In genomic region chr10:77902894-77903715, GRCm38 (mm10) we compare ENCODE assay signal across 8 mouse cellular contexts. TPM values are rescaled to one million over a fixed set of nuclear protein-coding genes. Genes with fewer than 3 reads are reported as not detected.
DNase-seq lines count a peak whose midpoint lies in the region; ATAC-seq and TF ChIP-seq lines count a peak whose summit lies in the region.

No protein-coding gene starts in this region.

- H3K36me3 ChIP-seq in limb, embryonic 14.5 days (ENCODE audit: control insufficient read depth, insufficient read depth, low read length), result no peaks in the 10 kb centered on the region
- H3K36me3 ChIP-seq in midbrain, embryonic 14.5 days (ENCODE audit: control insufficient read depth, insufficient read depth, low read length), result no peaks in the 10 kb centered on the region

- peak overlapping the region; percentile 63 for H3K4me3 ChIP-seq in limb, embryonic 14.5 days (replicated peaks; ENCODE audit: low read length)
- peak overlapping the region; percentile 56 for H3K4me3 ChIP-seq in midbrain, embryonic 14.5 days (replicated peaks; ENCODE audit: low read depth, low read length)

- no peaks in the 10 kb centered on the region; the same call in 1 of the 2 replicates for H3K9me3 ChIP-seq in limb, embryonic 14.5 days (ENCODE audit: control insufficient read depth, low read length)
- no peaks in the 10 kb centered on the region for H3K9me3 ChIP-seq in midbrain, embryonic 14.5 days (ENCODE audit: control insufficient read depth, low read length)

- no peak overlapping the region for H3K9ac ChIP-seq in limb, embryonic 14.5 days (ENCODE audit: low read depth, low read length, severe bottlenecking)
- H3K9ac ChIP-seq in midbrain, embryonic 14.5 days (replicated peaks; ENCODE audit: low read length), result peak overlapping the region; percentile 64

- TF ChIP-seq POLR2A in limb, embryonic 14.5 days (IDR thresholded peaks at IDR 0.05; ENCODE audit: borderline replicate concordance, extremely low read depth, insufficient read depth, insufficient read length), result no peak

- H3K27ac ChIP-seq in limb, embryonic 14.5 days (replicated peaks; ENCODE audit: low read depth, low read length), result no peak overlapping the region
- peak overlapping the region; percentile 66 for H3K27ac ChIP-seq in midbrain, embryonic 14.5 days (replicated peaks; ENCODE audit: low read depth, low read length)

- no peaks in the 10 kb centered on the region for H3K27me3 ChIP-seq in limb, embryonic 14.5 days (ENCODE audit: control insufficient read depth, insufficient read depth, low read length)
- H3K27me3 ChIP-seq in midbrain, embryonic 14.5 days (ENCODE audit: control insufficient read depth, insufficient read depth, low read length), result no peaks in the 10 kb centered on the region

- 0 out of 2 replicates have a peak, but pooled peaks cover 6% of the 10 kb centered on the region for H3K4me1 ChIP-seq in limb, embryonic 14.5 days (ENCODE audit: control insufficient read depth, insufficient read depth, low read length)
- H3K4me1 ChIP-seq in midbrain, embryonic 14.5 days (ENCODE audit: control insufficient read depth, insufficient read depth, low read length), result 0 out of 2 replicates have a peak, but pooled peaks cover 4% of the 10 kb centered on the region

- 10% methylated on average over 31 of the region's 35 CpGs for WGBS in limb, embryonic 14.5 days
- 5% methylated on average over 35 of the region's 35 CpGs for WGBS in midbrain, embryonic 14.5 days

- peak; percentile 60 for ATAC-seq in limb, embryonic 14.5 days (ENCODE audit: low FRiP score, low read depth)
- peak; percentile 90 for ATAC-seq in midbrain, embryonic 14.5 days (ENCODE audit: low FRiP score, low TSS enrichment)

- peak; percentile 43 for DNase-seq in kidney, adult 11 months
- DNase-seq in kidney, adult 18-20 months, result no peak
- DNase-seq in cerebellum, adult 9-11 months, result peak; percentile 25
- peak; percentile 52 for DNase-seq in forelimb bud, embryonic 11.5 days (ENCODE audit: low read depth, low spot score)
- peak; percentile 64 for DNase-seq in kidney, adult 9 months
- peak; percentile 53 for DNase-seq in limb, embryonic 14.5 days (ENCODE audit: low spot score)
- peak; percentile 88 for DNase-seq in midbrain, embryonic 14.5 days
- DNase-seq in testis, postnatal 10 days (ENCODE audit: low spot score), result peak; percentile 71

- H3K4me2 ChIP-seq in limb, embryonic 14.5 days (replicated peaks; ENCODE audit: low read depth, low read length, severe bottlenecking), result peak overlapping the region; percentile 75
- peak overlapping the region; percentile 73 for H3K4me2 ChIP-seq in midbrain, embryonic 14.5 days (ENCODE audit: low read length)

RNA-seq across cellular contexts. Expression of gene Lrrc3, which starts 0.8 kb away (rescaled TPM):
- polyA plus RNA-seq in limb, embryonic 14.5 days (2012; rRNA removed), result 3.6 and 4.8 TPM in 2 replicates
- polyA plus RNA-seq in limb, embryonic 14.5 days (2014; fragmentation: Nextera tagmentation; extraction: Ambion mirVana), result 3.4 and 3.6 TPM in 2 replicates
- 14.3 and 15.7 TPM in 2 replicates for polyA plus RNA-seq in midbrain, embryonic 14.5 days (2014; fragmentation: Nextera tagmentation; extraction: Ambion mirVana)

RNA-seq across cellular contexts. Expression of gene Gm3285, which starts 41.3 kb away (rescaled TPM):
- polyA plus RNA-seq in limb, embryonic 14.5 days (2012; rRNA removed), result 0.06 and 0.10 TPM in 2 replicates
- polyA plus RNA-seq in limb, embryonic 14.5 days (2014; fragmentation: Nextera tagmentation; extraction: Ambion mirVana), result not detected in 2 replicates
- not detected in 2 replicates for polyA plus RNA-seq in midbrain, embryonic 14.5 days (2014; fragmentation: Nextera tagmentation; extraction: Ambion mirVana)

RNA-seq across cellular contexts. Expression of gene Gm10318, which starts 50.4 kb away (rescaled TPM):
- polyA plus RNA-seq in limb, embryonic 14.5 days (2012; rRNA removed), result 0.13 TPM in 1 of 2 replicates, not detected in the other
- not detected in 2 replicates for polyA plus RNA-seq in limb, embryonic 14.5 days (2014; fragmentation: Nextera tagmentation; extraction: Ambion mirVana)
- polyA plus RNA-seq in midbrain, embryonic 14.5 days (2014; fragmentation: Nextera tagmentation; extraction: Ambion mirVana), result not detected in 2 replicates

RNA-seq across cellular contexts. Expression of gene Gm36176, which starts 56.5 kb away (rescaled TPM):
- not detected in 2 replicates for polyA plus RNA-seq in limb, embryonic 14.5 days (2012; rRNA removed)
- polyA plus RNA-seq in limb, embryonic 14.5 days (2014; fragmentation: Nextera tagmentation; extraction: Ambion mirVana), result not detected in 2 replicates
- polyA plus RNA-seq in midbrain, embryonic 14.5 days (2014; fragmentation: Nextera tagmentation; extraction: Ambion mirVana), result not detected in 2 replicates
